Mouse (Mus musculus): ENCODE results near the gene Megf9.

DNA sequence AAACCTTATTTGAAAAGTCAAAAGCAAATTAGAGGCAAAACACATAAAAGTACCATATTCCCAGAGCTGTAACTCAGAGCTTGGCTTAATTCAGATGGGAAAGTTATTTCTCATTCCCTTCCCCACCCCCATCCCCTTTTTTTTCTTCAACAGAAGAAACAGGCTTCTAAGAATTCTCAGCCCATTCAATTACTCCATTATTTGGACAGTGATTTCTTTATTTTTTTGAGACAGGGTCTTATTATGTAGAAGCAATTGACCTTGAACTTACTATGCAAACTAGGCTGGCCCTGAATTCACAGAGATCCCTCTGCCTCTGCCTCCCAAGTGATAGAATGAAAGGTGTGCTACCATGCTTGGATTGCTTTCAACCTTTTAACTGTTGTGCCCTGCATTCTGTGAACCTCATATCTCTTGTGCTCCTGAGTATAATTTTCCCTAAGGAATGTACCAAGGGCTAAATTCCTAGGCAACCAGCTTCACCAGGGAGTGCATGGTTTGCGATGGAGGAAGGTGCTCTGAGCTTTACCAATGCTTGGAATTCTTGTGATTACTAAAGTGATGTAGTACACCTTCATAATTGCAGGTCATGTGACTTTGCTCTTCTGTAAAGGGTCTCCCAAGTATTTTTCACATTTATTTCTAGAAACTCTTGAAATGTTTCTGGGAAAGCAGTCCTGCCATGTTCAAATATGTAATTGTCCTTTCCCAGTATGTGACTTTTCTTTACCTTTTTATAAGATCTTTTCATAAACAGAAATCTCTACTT, 68.7 kb downstream of the Megf9 start:
- TF ChIP-seq POLR2A (IDR thresholded peaks at IDR 0.05; ENCODE audit: low read depth, low read length) (no peak), CTCF (conservative IDR thresholded peaks at IDR 0.05; ENCODE audit: insufficient read depth, insufficient read length, low read depth, low read length) (no peak)

Data from kidney, adult 2 months (tissue).